Mouse (Mus musculus) brain, adult 2 months (tissue): ENCODE results near the gene Rapgef1.
"Not testable (repeated sequence)": the region's sequence is repeated elsewhere in the genome, so short reads cannot be mapped to it uniquely, and the experiment has no call there.

Experiments used
- DNase-seq: peaks from one replicate; pipeline ENCODE4 v3.0.0; 2011; ENCODE audit warnings: low read depth, low spot score

The Rapgef1 gene

GRCm38 (mm10) chr2:29623247-29624090, 3.9 kb downstream of the Rapgef1 start:
- no peak for DNase-seq

DNA sequence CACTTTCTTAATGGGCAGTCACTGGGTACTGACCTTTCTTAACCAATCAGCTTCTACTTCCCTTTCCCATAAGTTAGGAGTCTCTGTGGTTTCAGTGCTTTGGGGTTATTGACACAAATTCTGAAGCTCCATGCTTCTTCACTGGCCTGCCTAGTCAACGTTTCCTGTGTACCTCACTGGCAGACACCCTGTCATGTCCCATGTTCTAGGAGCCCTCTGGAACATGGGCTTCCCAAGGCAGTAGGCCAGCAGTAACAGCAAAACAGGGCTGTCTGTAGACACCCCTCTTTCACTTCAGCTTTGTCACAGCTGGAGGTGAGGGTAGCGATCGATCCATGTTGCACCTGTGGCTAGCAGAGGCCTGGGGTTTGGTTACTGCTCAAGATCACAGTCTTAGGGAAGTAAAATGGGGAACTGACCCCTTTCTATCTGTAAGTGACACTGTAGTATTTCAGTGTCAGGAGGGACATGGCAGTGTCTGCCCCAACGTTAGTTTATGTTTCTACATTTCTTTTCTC, 4.6 kb downstream of the Rapgef1 start:
- no peak for DNase-seq

DNA sequence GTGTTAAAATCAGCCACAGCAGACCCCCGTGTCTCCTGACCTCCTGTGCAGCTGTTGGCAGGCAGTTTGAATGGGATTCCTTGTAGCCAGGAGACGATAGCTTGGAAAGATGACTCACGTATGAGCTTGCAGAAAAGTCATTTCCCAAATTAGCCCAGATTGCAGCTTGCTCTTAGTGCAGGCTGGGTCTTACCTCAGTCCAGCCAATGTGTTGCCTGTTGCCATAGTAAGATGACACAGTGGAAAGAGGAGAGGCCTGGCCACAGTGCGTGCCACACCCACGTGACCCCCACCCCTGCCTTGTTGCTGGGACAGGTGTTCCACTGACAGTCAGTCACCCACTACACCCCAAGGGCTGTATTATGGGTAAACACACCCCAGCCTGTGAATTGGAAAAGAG, 5.2 kb downstream of the Rapgef1 start:
- peak; percentile 89 for DNase-seq

DNA sequence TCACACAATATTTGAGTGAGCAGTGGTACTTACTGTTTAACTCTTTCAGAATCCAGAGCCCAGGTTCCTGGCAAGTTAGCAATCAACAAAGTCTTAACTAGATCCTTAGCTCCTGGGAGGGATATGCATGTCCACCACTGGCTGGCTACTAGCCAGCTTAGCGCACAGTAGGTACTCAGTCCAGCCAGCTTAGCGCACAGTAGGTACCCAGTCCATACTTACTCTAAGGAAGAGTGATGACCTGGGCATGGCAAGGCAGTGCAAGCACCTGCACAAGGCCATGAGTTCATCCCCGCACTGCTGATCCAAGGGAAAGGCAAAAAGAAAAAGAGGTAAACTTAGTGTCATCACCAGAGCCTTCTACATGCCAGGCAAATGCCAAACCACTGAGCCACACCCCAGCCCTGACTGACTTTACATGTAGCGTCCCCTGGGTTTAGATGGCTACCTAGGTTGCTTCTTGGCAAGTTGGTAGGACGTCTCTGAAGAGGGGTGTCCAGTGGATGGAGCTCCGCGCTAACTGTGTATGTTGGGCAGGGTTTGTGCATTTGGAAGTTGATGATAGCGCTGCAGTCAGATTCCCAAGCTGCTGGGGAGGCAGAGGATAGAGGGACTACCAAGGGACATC, 6.2 kb downstream of the Rapgef1 start:
- DNase-seq, result no peak

- no peak for DNase-seq
These were observed 7.8 kb downstream of the Rapgef1 start for GRCm38 (mm10) chr2:29627337-29627736.

GRCm38 (mm10) chr2:29628186-29628585, 8.7 kb downstream of the Rapgef1 start:
- DNase-seq, result no peak

- DNase-seq, result no peak
These were observed 9.3 kb downstream of the Rapgef1 start for GRCm38 (mm10) chr2:29628763-29629181.

GRCm38 (mm10) chr2:29629311-29629710, 9.8 kb downstream of the Rapgef1 start:
- DNase-seq, result no peak

GRCm38 (mm10) chr2:29630141-29630771, 10.7 kb downstream of the Rapgef1 start:
- no peak for DNase-seq

DNA sequence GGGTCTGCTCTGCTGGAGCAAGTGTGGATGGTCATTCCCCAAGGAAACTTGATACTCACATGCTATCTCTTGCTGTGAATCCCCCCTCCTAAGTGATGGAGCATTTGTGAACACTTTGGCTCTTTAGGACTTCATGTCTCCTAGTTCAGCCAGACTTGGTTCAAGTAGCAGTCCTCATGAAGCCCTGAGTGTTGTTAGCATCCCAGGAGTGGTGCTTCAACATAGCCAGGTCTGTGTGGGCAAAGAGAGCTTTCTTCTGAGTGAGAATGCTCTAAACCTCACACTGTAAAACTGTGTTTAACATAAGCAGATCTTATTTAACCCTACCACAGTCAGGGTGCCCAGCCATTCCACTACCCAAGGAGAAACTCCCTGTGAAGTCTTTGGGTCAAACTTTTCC, 11.5 kb downstream of the Rapgef1 start:
- DNase-seq, result no peak

DNA sequence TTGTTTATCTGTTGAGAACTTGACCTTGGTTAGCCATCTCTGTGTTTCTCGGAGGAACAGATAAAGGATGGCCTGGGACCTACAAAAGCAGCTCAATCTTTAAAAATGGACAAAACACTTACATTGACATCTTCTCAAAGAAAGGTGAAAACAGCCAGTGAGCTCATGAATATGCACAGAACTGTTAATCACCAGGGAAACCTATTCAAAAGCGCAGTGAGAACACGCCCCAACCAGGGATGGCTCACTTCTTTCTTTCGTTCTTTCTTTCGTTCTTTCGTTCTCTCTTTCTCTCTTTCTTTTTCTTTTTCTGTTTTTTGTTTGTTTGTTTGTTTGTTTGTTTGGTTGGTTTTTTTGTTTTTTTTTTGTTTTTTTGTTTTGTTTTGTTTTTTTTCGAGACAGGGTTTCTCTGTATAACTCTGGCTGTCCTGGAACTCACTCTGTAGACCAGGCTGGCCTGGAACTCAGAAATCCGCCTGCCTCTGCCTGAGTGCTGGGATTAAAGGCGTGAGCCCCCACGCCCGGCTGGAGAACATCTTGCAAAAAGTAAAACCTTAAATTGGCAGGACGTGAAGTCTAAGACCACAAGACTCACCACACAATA, 12.1 kb downstream of the Rapgef1 start:
- not testable (repeated sequence) for DNase-seq

DNA sequence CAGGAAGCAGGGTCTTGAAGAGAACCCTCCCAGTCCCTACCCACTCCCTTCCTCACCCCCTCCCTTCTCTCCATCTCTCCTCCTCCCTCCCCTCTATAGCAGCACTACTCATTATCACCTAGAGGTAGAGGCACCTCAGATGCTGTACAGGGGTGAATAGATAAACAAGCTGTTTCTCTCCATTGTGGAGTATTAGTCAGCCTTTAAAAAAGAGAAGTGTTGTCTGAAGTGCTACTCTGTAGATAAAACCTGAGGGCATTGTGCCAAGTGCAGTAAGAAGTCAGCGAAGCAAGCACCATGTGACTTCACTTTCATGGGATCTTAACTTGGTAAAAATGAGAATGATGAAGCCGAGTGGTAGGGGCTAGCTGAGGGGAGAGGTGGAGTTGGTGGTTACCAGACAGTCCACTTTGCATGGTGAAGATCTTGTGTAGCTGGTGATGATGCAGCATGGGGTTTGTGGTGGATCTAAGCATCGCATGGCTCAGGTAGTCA, 12.7 kb downstream of the Rapgef1 start:
- no peak for DNase-seq

- DNase-seq, result peak; percentile 82
These were observed 13.6 kb downstream of the Rapgef1 start for GRCm38 (mm10) chr2:29633101-29633554.

DNA sequence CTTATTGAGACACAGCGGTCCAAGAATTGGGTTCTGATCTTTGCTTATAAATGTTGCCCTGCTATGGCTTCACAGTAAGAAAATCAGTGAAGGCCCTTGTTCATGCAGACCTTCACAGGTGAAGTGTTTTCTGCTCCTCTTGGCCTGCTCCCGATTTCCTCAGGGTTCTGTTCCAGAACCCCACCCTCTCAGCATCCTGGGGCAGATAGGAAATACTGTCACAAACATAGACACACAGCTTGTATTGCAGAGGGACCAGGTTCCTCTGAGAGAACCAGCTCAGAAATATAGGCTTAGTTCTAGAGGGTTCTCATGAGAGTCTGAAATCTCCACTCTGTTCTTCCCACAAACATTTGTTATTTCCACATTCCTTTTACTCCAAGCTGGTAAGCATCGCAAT, 14.3 kb downstream of the Rapgef1 start:
- no peak for DNase-seq

DNA sequence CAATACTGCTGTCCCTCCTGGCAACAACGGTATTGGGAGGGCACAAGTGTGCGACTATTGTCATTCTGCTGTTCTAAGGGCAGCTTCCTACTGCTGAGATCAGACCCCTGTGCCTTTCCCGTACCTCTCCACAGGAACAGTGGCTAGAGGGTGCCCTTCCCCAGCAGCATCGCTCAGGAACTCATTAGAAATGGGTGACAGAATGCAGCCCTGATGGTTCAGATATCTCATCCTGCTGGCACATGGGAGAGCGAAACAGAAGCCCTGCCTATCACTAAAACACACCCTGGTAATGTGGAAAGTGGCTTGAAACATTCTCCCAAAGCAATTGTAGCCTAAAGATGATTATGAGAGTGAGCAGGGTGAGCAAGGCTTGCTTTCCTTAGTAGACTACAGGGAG, 15.0 kb downstream of the Rapgef1 start:
- no peak for DNase-seq

GRCm38 (mm10) chr2:29635966-29636507, 16.5 kb downstream of the Rapgef1 start:
- DNase-seq, result no peak

- DNase-seq, result no peak
These were observed 18.0 kb downstream of the Rapgef1 start for GRCm38 (mm10) chr2:29637528-29637927.

GRCm38 (mm10) chr2:29639377-29639776, 19.9 kb downstream of the Rapgef1 start:
- no peak for DNase-seq

DNA sequence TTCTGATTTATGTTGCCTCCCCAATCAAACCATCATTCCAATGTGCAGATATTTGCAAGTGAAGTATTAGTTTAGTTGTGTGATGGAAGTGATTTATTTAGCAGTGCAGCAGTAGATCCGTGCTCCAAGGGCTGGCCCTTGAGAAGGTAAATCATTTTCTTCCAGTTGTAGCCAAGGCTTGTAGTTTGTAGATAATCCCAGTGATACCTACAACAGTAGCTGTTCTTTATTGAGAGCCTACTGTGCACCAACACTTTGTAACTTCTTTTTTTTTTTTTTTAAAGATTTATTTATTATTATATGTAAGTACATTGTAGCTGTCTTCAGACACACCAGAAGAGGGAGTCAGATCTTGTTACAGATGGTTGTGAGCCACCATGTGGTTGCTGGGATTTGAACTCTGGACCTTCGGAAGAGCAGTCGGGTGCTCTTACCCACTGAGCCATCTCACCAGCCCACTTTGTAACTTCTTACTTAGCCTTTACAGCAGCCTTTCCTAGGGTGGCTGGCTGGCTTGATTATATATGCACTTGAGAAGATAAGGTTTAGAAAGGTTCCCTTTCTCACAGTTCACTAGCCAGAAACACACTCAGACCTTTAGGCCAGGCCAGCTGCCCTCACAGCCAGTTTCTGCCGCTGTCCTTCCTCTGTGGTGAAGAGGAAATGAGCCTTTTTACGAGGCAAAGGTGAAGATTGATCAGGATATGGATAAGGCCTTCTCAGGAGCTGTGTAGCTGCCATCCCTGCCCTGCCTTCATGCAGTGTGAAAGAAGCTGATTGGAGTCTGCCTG, 20.6 kb downstream of the Rapgef1 start:
- DNase-seq, result no peak

DNA sequence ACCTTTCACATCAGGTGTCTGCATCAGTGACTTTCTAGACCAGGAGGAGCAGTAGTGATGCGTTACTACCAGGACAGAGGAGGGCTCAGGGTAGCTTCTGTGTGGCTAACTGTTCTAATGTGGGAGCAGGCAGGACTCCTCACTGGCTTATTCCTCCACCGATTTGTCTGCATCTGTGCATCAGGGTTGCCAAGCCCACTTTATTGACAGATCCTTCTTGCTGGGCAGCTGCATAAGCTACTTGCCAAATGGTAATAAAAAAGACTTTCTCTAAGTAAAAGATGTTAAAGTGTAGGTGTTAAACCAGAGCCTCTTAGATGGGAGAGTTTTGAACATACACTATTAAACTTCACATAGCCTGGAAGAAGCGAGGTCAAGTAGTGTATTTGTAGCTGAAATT, 22.2 kb downstream of the Rapgef1 start:
- DNase-seq, result no peak

DNA sequence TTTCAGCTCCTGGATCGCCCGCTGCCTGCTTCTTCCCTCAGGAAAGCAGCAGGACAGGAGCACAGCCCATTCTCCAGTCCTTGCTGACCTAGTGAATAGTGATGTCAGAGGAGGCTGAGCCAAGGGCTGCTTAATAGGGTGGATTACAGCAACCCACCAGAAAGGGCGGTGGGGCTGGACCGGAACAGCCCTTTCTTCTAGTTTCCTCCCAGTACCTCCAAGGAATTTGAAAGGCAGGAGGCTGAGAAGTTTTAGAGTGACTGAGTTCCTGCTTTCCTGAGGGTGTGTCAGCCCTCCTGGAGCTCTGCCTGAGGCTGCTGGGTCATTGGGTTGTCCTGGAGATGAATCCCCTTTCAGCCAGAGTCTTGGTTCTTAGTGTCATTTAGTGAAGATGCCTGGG, 23.9 kb downstream of the Rapgef1 start:
- no peak for DNase-seq
